19 mouse cellular contexts compared by ENCODE assay signal in genomic region chr13:92303062-92303948, GRCm38 (mm10). TPM values are rescaled to one million over a fixed set of nuclear protein-coding genes. Genes with fewer than 3 reads are reported as not detected.
"Had no signal": no experiment of that assay in that cellular context is flagged by ENCODE, and none has a peak within 500 bp of the region (broad histone marks: within the 10 kb centered on the region; RNA-seq: fewer than 3 reads in every experiment).

No protein-coding gene starts in this region.

- H3K27me3 ChIP-seq: kidney, embryonic 15.5 days; liver, embryonic 12.5 days; lung, embryonic 15.5 days; megakaryocyte, embryonic 14.5 days; neural tube, embryonic 12.5 days had no signal

- ATAC-seq: intestine, embryonic 16.5 days; liver, embryonic 12.5 days had no signal

- H3K4me1 ChIP-seq: liver, embryonic 12.5 days; lung, embryonic 15.5 days; megakaryocyte, embryonic 14.5 days; neural tube, embryonic 12.5 days had no signal

- DNase-seq: kidney, adult 2 months; kidney, postnatal 14 days; lung, postnatal 14 days; right cerebral cortex, postnatal 25 days had no signal

- H3K4me3 ChIP-seq: kidney, embryonic 15.5 days; liver, embryonic 12.5 days; lung, embryonic 15.5 days; megakaryocyte, embryonic 14.5 days; myocyte; neural tube, embryonic 12.5 days had no signal

- H3K9me3 ChIP-seq: kidney, embryonic 15.5 days; liver, embryonic 12.5 days; lung, embryonic 15.5 days; neural tube, embryonic 12.5 days had no signal

- H3K4me2 ChIP-seq: kidney, embryonic 15.5 days; liver, embryonic 12.5 days; lung, embryonic 15.5 days; neural tube, embryonic 12.5 days had no signal

- H3K27ac ChIP-seq: kidney, embryonic 15.5 days; liver, embryonic 12.5 days; lung, embryonic 15.5 days; macrophage; neural tube, embryonic 12.5 days; stomach, postnatal 0 days had no signal

- H3K9ac ChIP-seq: kidney, embryonic 15.5 days; liver, embryonic 12.5 days; lung, embryonic 15.5 days; neural tube, embryonic 12.5 days had no signal

RNA-seq across cellular contexts. Expression of gene Gm20379, which starts 2.5 kb away (rescaled TPM):
- total RNA-seq: layer of hippocampus, adult 8-10 months; layer of hippocampus, postnatal 14 days; left cerebral cortex, adult 18-20 months; left cerebral cortex, postnatal 10 days had no signal
- polyA plus RNA-seq: kidney, adult 2 months; large intestine, adult 2 months; macrophage; myocyte; small intestine, adult 2 months had no signal
